Mouse (Mus musculus): ENCODE results near the gene Proca1. TPM values are rescaled to one million over a fixed set of nuclear protein-coding genes. Genes with fewer than 3 reads are reported as not detected.

Proca1 gene
- total and polyA plus RNA-seq, 2 experiments from 2014 or later, result 3.2 TPM; not detected in 1

DNA sequence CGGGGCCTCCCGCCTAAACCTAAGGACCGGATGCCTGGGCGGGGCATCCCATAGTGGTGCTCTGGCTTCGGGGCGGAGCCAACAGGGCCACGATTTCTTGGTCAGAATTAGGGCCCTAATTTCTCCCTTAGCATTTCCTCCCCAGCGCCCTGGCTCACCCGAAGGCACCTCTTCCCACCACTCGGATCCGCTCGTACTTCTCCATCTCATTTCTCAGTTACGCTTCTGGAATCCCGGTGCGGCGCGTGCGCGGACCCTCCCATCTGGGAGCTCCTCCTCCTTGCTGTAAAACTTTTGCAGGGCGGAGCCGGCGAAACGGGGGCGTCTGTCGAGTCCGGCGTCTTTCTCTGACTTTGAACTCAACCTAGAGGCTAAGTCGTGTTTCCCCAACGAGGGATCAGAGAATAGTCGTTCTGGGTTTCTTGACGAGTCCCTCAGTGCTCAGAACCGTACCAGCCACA lies 16.8 kb upstream of the Proca1 start, which contains the start of the genes Nek8 and Tlcd1:
TSS of gene Nek8 (minus strand) at position 274 of the 461 bp plus-strand sequence.
TSS of gene Tlcd1 (plus strand) at position 310 of the 461 bp plus-strand sequence.
- peak within 1 kb of the TSS; percentile 63 for H3K4me3 ChIP-seq (ENCODE audit: low read depth, low read length)
- H3K36me3 ChIP-seq (replicated peaks; ENCODE audit: control insufficient read depth, insufficient read depth, low read length), result peaks cover 21% of the 10 kb centered on the region
- WGBS, result under 1% methylated on average over 32 of the region's 32 CpGs
- H3K9me3 ChIP-seq (replicated peaks; ENCODE audit: control insufficient read depth, low read length), result no peaks in the 10 kb centered on the region
- DNase-seq (ENCODE audit: low spot score) (peak; percentile 87), ATAC-seq (ENCODE audit: insufficient read depth, low read depth) (peak; percentile 66)
- H3K4me2 ChIP-seq (ENCODE audit: low read depth, low read length), result peak within 1 kb of the TSS; percentile 96
- peak within 1 kb of the TSS; percentile 90 for H3K27ac ChIP-seq (ENCODE audit: low read depth)
- no peaks in the 10 kb centered on the region for H3K27me3 ChIP-seq (ENCODE audit: control insufficient read depth, insufficient read depth, low read length)
- peak within 1 kb of the TSS; percentile 43 for H3K9ac ChIP-seq (replicated peaks; ENCODE audit: low read depth, low read length)
- H3K4me1 ChIP-seq (ENCODE audit: control insufficient read depth, insufficient read depth), result peaks cover 8% of the 10 kb centered on the region; the same call in 1 of the 2 replicates
- TF ChIP-seq EP300 (IDR thresholded peaks at IDR 0.05; ENCODE audit: low read depth) (no peak), CTCF (IDR thresholded peaks at IDR 0.05; ENCODE audit: low read depth) (no peak)

DNA sequence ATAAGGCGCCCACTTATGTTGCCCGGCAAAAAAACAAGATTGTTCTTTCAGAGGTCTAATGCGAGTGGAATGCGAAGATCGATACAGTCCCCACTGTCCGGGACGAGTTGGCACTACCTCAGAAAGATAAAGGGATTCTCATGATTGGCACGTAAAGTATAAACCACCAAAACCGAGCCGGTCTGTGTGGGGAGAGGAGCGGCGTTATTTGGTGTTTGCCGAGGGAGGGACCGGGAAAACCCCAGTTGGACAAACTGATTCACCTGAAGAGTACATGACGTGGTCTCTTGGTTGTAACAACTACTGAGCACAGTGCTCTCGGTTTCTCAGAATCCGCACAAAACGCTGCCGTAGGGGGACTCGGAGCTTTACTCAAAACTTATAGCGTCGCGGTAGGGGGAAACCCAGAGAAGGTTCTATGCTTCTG lies 16.3 kb upstream of the Proca1 start:
- ATAC-seq (ENCODE audit: insufficient read depth, low read depth), result no peak
- H3K9me3 ChIP-seq (replicated peaks; ENCODE audit: control insufficient read depth, low read length), result no peaks in the 10 kb centered on the region
- peak overlapping the region; percentile 43 for H3K9ac ChIP-seq (replicated peaks; ENCODE audit: low read depth, low read length)
- H3K4me1 ChIP-seq (ENCODE audit: control insufficient read depth, insufficient read depth), result peaks cover 10% of the 10 kb centered on the region
- H3K4me3 ChIP-seq (ENCODE audit: low read depth, low read length), result peak overlapping the region; percentile 63
- H3K36me3 ChIP-seq (replicated peaks; ENCODE audit: control insufficient read depth, insufficient read depth, low read length), result peaks cover 26% of the 10 kb centered on the region
- WGBS, result under 1% methylated on average over 23 of the region's 23 CpGs
- peak overlapping the region; percentile 90 for H3K27ac ChIP-seq (ENCODE audit: low read depth)
- no peak for DNase-seq (ENCODE audit: low spot score)
- TF ChIP-seq EP300 (IDR thresholded peaks at IDR 0.05; ENCODE audit: low read depth) (no peak), CTCF (IDR thresholded peaks at IDR 0.05; ENCODE audit: low read depth) (no peak)
- H3K27me3 ChIP-seq (ENCODE audit: control insufficient read depth, insufficient read depth, low read length), result no peaks in the 10 kb centered on the region
- peak overlapping the region; percentile 96 for H3K4me2 ChIP-seq (ENCODE audit: low read depth, low read length)

DNA sequence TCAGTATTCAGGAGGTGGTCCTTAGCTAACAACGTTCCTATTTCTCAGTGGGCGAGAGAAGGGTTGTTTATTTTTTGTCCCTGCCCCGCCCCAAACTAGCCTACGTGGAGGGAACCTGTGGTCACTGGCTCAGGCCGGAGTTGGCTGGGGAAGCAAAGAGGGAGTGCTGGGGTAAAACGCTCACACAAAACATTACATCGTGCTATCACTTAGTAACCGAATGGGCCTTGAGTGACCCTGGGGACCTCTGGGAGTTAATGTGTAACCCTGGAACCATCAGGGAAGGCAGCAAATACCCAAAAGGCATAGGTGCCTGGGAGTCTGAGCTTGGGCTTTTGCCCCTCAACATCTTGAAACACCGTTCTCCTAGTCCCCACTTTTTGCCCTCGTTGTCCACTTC lies 15.8 kb upstream of the Proca1 start:
- peak overlapping the region; percentile 43 for H3K9ac ChIP-seq (replicated peaks; ENCODE audit: low read depth, low read length)
- peaks cover 13% of the 10 kb centered on the region for H3K4me1 ChIP-seq (ENCODE audit: control insufficient read depth, insufficient read depth)
- H3K9me3 ChIP-seq (replicated peaks; ENCODE audit: control insufficient read depth, low read length), result no peaks in the 10 kb centered on the region
- H3K27ac ChIP-seq (ENCODE audit: low read depth), result peak overlapping the region; percentile 90
- under 1% methylated on average over 10 of the region's 10 CpGs for WGBS
- peak overlapping the region; percentile 63 for H3K4me3 ChIP-seq (ENCODE audit: low read depth, low read length)
- TF ChIP-seq EP300 (IDR thresholded peaks at IDR 0.05; ENCODE audit: low read depth), result no peak
- H3K27me3 ChIP-seq (ENCODE audit: control insufficient read depth, insufficient read depth, low read length), result no peaks in the 10 kb centered on the region
- peak overlapping the region; percentile 96 for H3K4me2 ChIP-seq (ENCODE audit: low read depth, low read length)
- peaks cover 29% of the 10 kb centered on the region for H3K36me3 ChIP-seq (replicated peaks; ENCODE audit: control insufficient read depth, insufficient read depth, low read length)
- no peak; the same call in 1 of the 2 replicates for ATAC-seq (ENCODE audit: insufficient read depth, low read depth)
- DNase-seq (ENCODE audit: low spot score), result no peak

DNA sequence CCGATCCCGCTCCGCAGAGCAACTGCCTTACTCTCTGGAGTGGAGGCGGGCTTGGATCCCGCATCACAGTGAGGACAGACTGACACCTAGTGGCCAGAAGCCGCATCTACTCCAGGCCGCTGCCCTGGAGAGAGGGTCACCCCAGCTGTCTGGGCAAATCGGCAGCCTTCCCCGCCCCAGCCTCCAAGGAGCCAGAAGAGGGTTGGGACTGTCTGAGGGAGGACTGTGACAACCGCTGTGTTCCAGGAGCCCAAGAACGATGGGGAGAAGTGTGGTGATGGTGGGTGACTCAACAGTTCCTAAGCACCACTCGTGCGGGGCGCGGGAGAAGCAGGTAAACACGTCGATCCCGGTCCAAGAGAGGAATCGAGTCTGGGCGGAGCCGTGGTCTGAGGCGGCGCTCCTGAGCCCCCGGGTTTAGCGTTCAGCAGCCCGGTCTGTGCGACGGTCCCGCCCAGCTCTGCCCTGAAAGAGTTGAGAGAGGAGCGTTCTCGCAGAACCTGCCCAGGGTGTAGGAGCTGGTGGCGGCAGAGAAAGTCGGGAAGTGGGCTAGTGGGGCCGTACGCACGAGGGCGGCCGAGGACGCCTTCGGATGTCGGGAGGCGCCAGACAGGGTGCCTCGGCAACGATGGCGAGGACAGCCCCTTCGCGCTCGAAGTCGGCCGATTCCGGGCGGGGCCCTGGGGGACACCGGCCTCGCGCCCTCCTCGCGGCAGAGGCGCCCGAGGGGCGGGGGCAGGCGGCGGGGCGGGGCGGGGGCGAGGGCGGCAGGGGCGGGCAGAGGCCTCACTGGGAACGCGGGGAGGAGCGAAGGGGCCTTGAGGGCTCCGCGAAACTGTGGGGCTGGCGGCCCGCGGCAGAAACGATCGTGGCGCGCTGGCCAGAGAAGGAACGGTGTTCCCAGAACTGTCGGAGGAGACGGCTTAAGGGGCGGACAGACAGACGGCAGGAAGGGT lies 15.0 kb upstream of the Proca1 start:
- Histone ChIP-seq H3K27me3 (ENCODE audit: control insufficient read depth, insufficient read depth, low read length) (no peaks in the 10 kb centered on the region), H3K4me1 (ENCODE audit: control insufficient read depth, insufficient read depth) (peaks cover 13% of the 10 kb centered on the region), H3K9ac (replicated peaks; ENCODE audit: low read depth, low read length) (peak overlapping the region; percentile 43), H3K4me3 (ENCODE audit: low read depth, low read length) (peak overlapping the region; percentile 63), H3K9me3 (replicated peaks; ENCODE audit: control insufficient read depth, low read length) (no peaks in the 10 kb centered on the region), H3K4me2 (ENCODE audit: low read depth, low read length) (peak overlapping the region; percentile 96), H3K27ac (ENCODE audit: low read depth) (peak overlapping the region; percentile 90), H3K36me3 (replicated peaks; ENCODE audit: control insufficient read depth, insufficient read depth, low read length) (peaks cover 29% of the 10 kb centered on the region)
- WGBS, result under 1% methylated on average over 72 of the region's 84 CpGs
- DNase-seq (ENCODE audit: low spot score), result peak; percentile 94
- ATAC-seq (ENCODE audit: insufficient read depth, low read depth), result peak; percentile 86
- TF ChIP-seq CTCF (IDR thresholded peaks at IDR 0.05; ENCODE audit: low read depth), result peak; percentile 97
- no peak for TF ChIP-seq EP300 (IDR thresholded peaks at IDR 0.05; ENCODE audit: low read depth)

DNA sequence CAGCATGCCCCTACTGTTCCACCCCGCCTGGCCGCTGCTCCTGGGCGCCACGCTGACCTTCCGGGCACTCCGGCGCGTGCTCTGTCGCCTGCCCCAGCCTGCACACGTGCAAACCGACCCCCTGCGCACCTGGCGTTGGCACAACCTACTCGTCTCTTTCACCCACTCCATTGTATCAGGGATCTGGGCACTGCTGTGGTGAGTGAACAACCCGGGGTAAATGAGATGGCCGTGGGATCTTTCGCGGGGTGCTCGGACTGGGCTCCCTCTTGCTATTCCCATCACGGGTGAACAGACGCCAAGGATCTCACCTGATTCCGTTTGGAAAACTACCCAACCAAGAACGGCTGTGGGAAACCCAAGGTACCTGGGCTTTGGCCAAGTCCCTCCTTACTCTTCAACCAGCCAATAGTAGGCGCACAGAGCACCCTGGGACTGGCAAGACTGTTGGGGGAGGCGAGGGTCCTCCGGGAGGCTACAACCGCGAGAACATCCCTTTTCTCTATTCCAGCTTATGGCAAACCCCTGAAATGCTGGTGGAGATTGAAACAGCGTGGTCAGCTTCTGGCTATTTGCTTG lies 14.2 kb upstream of the Proca1 start:
- Histone ChIP-seq H3K9ac (replicated peaks; ENCODE audit: low read depth, low read length) (peak overlapping the region; percentile 43), H3K36me3 (replicated peaks; ENCODE audit: control insufficient read depth, insufficient read depth, low read length) (peaks cover 29% of the 10 kb centered on the region), H3K4me2 (ENCODE audit: low read depth, low read length) (peak overlapping the region; percentile 96), H3K4me3 (ENCODE audit: low read depth, low read length) (peak overlapping the region; percentile 63), H3K27me3 (ENCODE audit: control insufficient read depth, insufficient read depth, low read length) (no peaks in the 10 kb centered on the region), H3K9me3 (replicated peaks; ENCODE audit: control insufficient read depth, low read length) (no peaks in the 10 kb centered on the region), H3K27ac (ENCODE audit: low read depth) (peak overlapping the region; percentile 90), H3K4me1 (ENCODE audit: control insufficient read depth, insufficient read depth) (peaks cover 16% of the 10 kb centered on the region)
- ATAC-seq (ENCODE audit: insufficient read depth, low read depth) (no peak), DNase-seq (ENCODE audit: low spot score) (peak; percentile 45)
- 3% methylated on average over 29 of the region's 29 CpGs for WGBS
- TF ChIP-seq EP300 (IDR thresholded peaks at IDR 0.05; ENCODE audit: low read depth) (no peak), CTCF (IDR thresholded peaks at IDR 0.05; ENCODE audit: low read depth) (no peak)

All from heart, postnatal 0 days (tissue).